ENCODE assay signal across 14 mouse cellular contexts in genomic region chr5:41697958-41698357, GRCm38 (mm10). TPM values are rescaled to one million over a fixed set of nuclear protein-coding genes. Genes with fewer than 3 reads are reported as not detected.
A peak's percentile ranks its signal among the peaks of the same experiment; 100 is the strongest.
DNase-seq lines count a peak whose midpoint lies in the region; ATAC-seq and TF ChIP-seq lines count a peak whose summit lies in the region.
"Had no signal": no experiment of that assay in that cellular context is flagged by ENCODE, and none has a peak within 500 bp of the region (broad histone marks: within the 10 kb centered on the region; RNA-seq: fewer than 3 reads in every experiment).

No protein-coding gene starts in this region.

- ATAC-seq in hindbrain, embryonic 11.5 days (ENCODE audit: low FRiP score): 0 out of 2 replicates have a peak, but pooled peaks have one; percentile 30
- no peak for ATAC-seq in hindbrain, embryonic 14.5 days (ENCODE audit: low FRiP score)
- ATAC-seq in lung, postnatal 0 days: no peak
- peak; percentile 69; the same call in 1 of the 2 replicates for ATAC-seq in common myeloid progenitor, adult 5-6 weeks (replicated peaks; ENCODE audit: low read depth, poor library complexity, severe bottlenecking)
- no peak for ATAC-seq in heart, embryonic 11.5 days (replicated peaks; ENCODE audit: insufficient number of reproducible peaks, low FRiP score, low TSS enrichment)
- ATAC-seq: Patski had no signal

- no peaks in the 10 kb centered on the region for H3K36me3 ChIP-seq in hindbrain, embryonic 11.5 days (ENCODE audit: control insufficient read depth, insufficient read depth, low read length)
- H3K36me3 ChIP-seq in hindbrain, embryonic 14.5 days (replicated peaks; ENCODE audit: control insufficient read depth, insufficient read depth): no peaks in the 10 kb centered on the region; the same call in 1 of the 2 replicates
- no peaks in the 10 kb centered on the region for H3K36me3 ChIP-seq in lung, postnatal 0 days (ENCODE audit: insufficient read depth, low read length)
- H3K36me3 ChIP-seq in heart, embryonic 11.5 days (ENCODE audit: control insufficient read depth, insufficient read depth, low read length): no peaks in the 10 kb centered on the region
- H3K36me3 ChIP-seq: limb, embryonic 15.5 days had no signal

- no peaks in the 10 kb centered on the region for H3K27me3 ChIP-seq in hindbrain, embryonic 11.5 days (ENCODE audit: control insufficient read depth, insufficient read depth, low read length)
- no peaks in the 10 kb centered on the region for H3K27me3 ChIP-seq in hindbrain, embryonic 14.5 days (ENCODE audit: control insufficient read depth, insufficient read depth, low read length)
- H3K27me3 ChIP-seq in lung, postnatal 0 days (replicated peaks; ENCODE audit: insufficient read depth, low read length): no peaks in the 10 kb centered on the region
- no peaks in the 10 kb centered on the region for H3K27me3 ChIP-seq in heart, embryonic 11.5 days (ENCODE audit: control insufficient read depth, insufficient read depth, low read length)
- H3K27me3 ChIP-seq: heart, embryonic 12.5 days; limb, embryonic 15.5 days; Patski had no signal

- H3K4me1 ChIP-seq in hindbrain, embryonic 11.5 days (replicated peaks; ENCODE audit: control insufficient read depth, insufficient read depth, low read length): no peaks in the 10 kb centered on the region
- H3K4me1 ChIP-seq in hindbrain, embryonic 14.5 days (replicated peaks; ENCODE audit: control insufficient read depth, insufficient read depth, low read length): no peaks in the 10 kb centered on the region
- no peaks in the 10 kb centered on the region for H3K4me1 ChIP-seq in lung, postnatal 0 days (ENCODE audit: insufficient read depth, low read depth, low read length)
- H3K4me1 ChIP-seq in heart, embryonic 11.5 days (ENCODE audit: control insufficient read depth, insufficient read depth, low read length): no peaks in the 10 kb centered on the region
- H3K4me1 ChIP-seq: heart, embryonic 12.5 days; limb, embryonic 15.5 days had no signal

- no peak overlapping the region for H3K4me2 ChIP-seq in hindbrain, embryonic 11.5 days (replicated peaks; ENCODE audit: low read depth, low read length)
- H3K4me2 ChIP-seq in hindbrain, embryonic 14.5 days (replicated peaks): no peak overlapping the region
- H3K4me2 ChIP-seq in lung, postnatal 0 days (replicated peaks; ENCODE audit: low read depth, low read length): no peak overlapping the region
- H3K4me2 ChIP-seq in heart, embryonic 11.5 days: no peak overlapping the region
- H3K4me2 ChIP-seq: heart, embryonic 12.5 days; limb, embryonic 15.5 days had no signal

- H3K9ac ChIP-seq in hindbrain, embryonic 11.5 days (ENCODE audit: low read depth, low read length): no peak overlapping the region
- no peak overlapping the region for H3K9ac ChIP-seq in hindbrain, embryonic 14.5 days
- H3K9ac ChIP-seq in lung, postnatal 0 days (replicated peaks; ENCODE audit: low read depth): no peak overlapping the region
- H3K9ac ChIP-seq in heart, embryonic 11.5 days (ENCODE audit: low read depth, low read length): no peak overlapping the region
- H3K9ac ChIP-seq: heart, embryonic 12.5 days; limb, embryonic 15.5 days had no signal

- TF ChIP-seq CTCF in lung, postnatal 0 days (IDR thresholded peaks at IDR 0.05): peak; percentile 36; the same call in 1 of the 2 replicates

- no peak for TF ChIP-seq EP300 in lung, postnatal 0 days (IDR thresholded peaks at IDR 0.05)

- no peaks in the 10 kb centered on the region for H3K9me3 ChIP-seq in hindbrain, embryonic 11.5 days (ENCODE audit: control insufficient read depth, low read length)
- no peaks in the 10 kb centered on the region for H3K9me3 ChIP-seq in hindbrain, embryonic 14.5 days (ENCODE audit: control insufficient read depth, low read length)
- no peaks in the 10 kb centered on the region for H3K9me3 ChIP-seq in lung, postnatal 0 days (ENCODE audit: low read length)
- no peaks in the 10 kb centered on the region for H3K9me3 ChIP-seq in heart, embryonic 11.5 days (replicated peaks; ENCODE audit: control insufficient read depth, low read length)
- H3K9me3 ChIP-seq: heart, embryonic 12.5 days; limb, embryonic 15.5 days had no signal

- no peak overlapping the region for H3K4me3 ChIP-seq in hindbrain, embryonic 11.5 days (ENCODE audit: low read depth, low read length)
- no peak overlapping the region for H3K4me3 ChIP-seq in hindbrain, embryonic 14.5 days (replicated peaks; ENCODE audit: low read length)
- no peak overlapping the region for H3K4me3 ChIP-seq in lung, postnatal 0 days (ENCODE audit: low read depth, low read length)
- no peak overlapping the region for H3K4me3 ChIP-seq in heart, embryonic 11.5 days (ENCODE audit: low read depth, low read length)
- H3K4me3 ChIP-seq: erythroblast, embryonic 14.5 days; heart, embryonic 12.5 days; limb, embryonic 15.5 days had no signal

- no peak overlapping the region for H3K27ac ChIP-seq in hindbrain, embryonic 11.5 days (ENCODE audit: low read depth, low read length)
- no peak overlapping the region for H3K27ac ChIP-seq in hindbrain, embryonic 14.5 days
- no peak overlapping the region for H3K27ac ChIP-seq in lung, postnatal 0 days (ENCODE audit: low read length)
- H3K27ac ChIP-seq in heart, embryonic 11.5 days (ENCODE audit: low read depth, low read length): no peak overlapping the region
- H3K27ac ChIP-seq: limb, embryonic 15.5 days had no signal

- DNase-seq in hindbrain, embryonic 11.5 days (ENCODE audit: low spot score): no peak
- DNase-seq in hindbrain, embryonic 14.5 days (ENCODE audit: low spot score): no peak
- DNase-seq in lung, postnatal 0 days (ENCODE audit: low spot score): no peak
- no peak for DNase-seq in lung, postnatal 10 days
- DNase-seq in ES-CJ7 (ENCODE audit: low read depth, low spot score): peak; percentile 30
- DNase-seq in adrenal gland, postnatal 4 days (ENCODE audit: low spot score in 2 of 2): no peak
- DNase-seq: right cerebral cortex, adult 18-20 months; thymus, adult 18-20 months had no signal

RNA-seq across cellular contexts. Expression of gene Rab28, which starts 10.0 kb away (rescaled TPM):
- polyA plus RNA-seq in hindbrain, embryonic 11.5 days (2014; fragmentation: Nextera tagmentation; extraction: Ambion mirVana): 94.7 and 99.6 TPM in 2 replicates
- 64.2 and 70.1 TPM in 2 replicates for polyA plus RNA-seq in hindbrain, embryonic 14.5 days (2014; fragmentation: Nextera tagmentation; extraction: Ambion mirVana)
- 53.7 and 58.5 TPM in 2 replicates for polyA plus RNA-seq in lung, postnatal 0 days (2015; fragmentation: Nextera tagmentation; extraction: Ambion mirVana)
- total RNA-seq in common myeloid progenitor, adult 5-6 weeks (2017): 25.7 and 34.8 TPM in 2 replicates
- total RNA-seq in adrenal gland, postnatal 4 days (2021): 10 to 100 TPM; 49.8 to 54.7 TPM
- polyA plus RNA-seq in heart, embryonic 11.5 days (2014; fragmentation: Nextera tagmentation; extraction: Ambion mirVana): 38.7 and 43.2 TPM in 2 replicates

Comparison
In these comparisons a context has a peak if more than half of its experiments do, and no peak if none do; other contexts are left out.
1. ATAC-seq: peak in hindbrain, embryonic 11.5 days (single experiment) and common myeloid progenitor, adult 5-6 weeks (single experiment); none in hindbrain, embryonic 14.5 days (single experiment), lung, postnatal 0 days (single experiment) and heart, embryonic 11.5 days (single experiment).